Mouse (Mus musculus) heart, adult 2 months (tissue): ENCODE measurements at regions not wholly inside any gene's neighbourhood (a gene's known extent, or its start where the extent isn't known, plus 50 kb on each side); places are given as distances from the start of the nearest gene placed in this dataset.

Experiments used
- CTCF ChIP-seq: fragments of 200-600 bp; IDR thresholded peaks from 2 replicates; pipeline ENCODE4 v1.8.1; 2022; ENCODE audit warnings: antibody characterized with exemption, mild to moderate bottlenecking, moderate library complexity
- EP300 ChIP-seq: fragments of 200-500 bp; IDR thresholded peaks from 2 replicates; pipeline ENCODE4 v1.6.1; 2011; ENCODE audit warnings: low read depth, low read length, control low read depth; ENCODE audit not compliant: insufficient read depth
- POLR2A ChIP-seq: fragments of 200-500 bp; IDR thresholded peaks from 2 replicates; pipeline ENCODE4 v1.6.1; 2011; ENCODE audit warnings: mild to moderate bottlenecking, low read depth, low read length, control low read depth; ENCODE audit not compliant: insufficient read depth

DNA sequence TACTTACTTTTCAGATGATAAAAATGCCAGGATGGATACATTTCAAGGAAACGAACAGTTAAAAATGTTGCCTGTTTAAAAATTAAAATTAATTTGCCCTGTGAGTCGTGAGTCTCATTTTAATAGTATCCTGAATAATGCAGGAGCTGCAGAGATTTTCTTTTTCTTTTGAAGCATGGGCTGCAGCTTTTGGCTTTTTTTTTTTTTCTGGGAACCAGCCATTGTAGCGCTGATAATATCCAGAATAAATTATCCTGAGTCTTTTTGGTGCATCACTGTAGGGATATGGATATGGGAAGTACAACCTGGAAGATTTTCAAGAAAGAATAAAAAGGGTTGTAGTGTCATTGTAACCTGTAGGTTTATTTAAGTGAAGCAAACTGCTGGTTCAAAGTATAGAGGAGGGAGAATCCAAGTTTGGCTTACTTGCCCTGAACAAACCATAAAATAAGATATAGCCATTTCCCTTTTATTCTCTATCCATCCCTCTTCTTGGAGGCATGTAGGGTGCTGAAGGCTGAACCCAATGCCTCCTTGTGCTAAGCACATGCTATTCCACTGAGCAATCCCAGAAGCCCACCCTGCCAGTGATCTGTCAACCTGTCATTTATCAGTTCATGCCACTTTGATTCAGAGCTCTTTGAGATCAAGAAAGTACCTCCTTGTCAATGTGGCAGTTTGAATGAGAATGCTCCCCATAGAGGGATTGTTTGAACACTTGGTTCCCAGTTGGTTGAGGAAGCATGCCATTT, 212.5 kb downstream of the Fam181b start:
- TF ChIP-seq POLR2A (no peak), CTCF (no peak), EP300 (no peak)
